Mouse (Mus musculus): ENCODE results near the gene Tmem107. TPM values are rescaled to one million over a fixed set of nuclear protein-coding genes. Genes with fewer than 3 reads are reported as not detected.
"Not testable (repeated sequence)": the region's sequence is repeated elsewhere in the genome, so short reads cannot be mapped to it uniquely, and the experiment has no call there.

Gene Tmem107
- polyA plus RNA-seq, 1 experiment from 2014 or later, result 59.8 TPM

DNA sequence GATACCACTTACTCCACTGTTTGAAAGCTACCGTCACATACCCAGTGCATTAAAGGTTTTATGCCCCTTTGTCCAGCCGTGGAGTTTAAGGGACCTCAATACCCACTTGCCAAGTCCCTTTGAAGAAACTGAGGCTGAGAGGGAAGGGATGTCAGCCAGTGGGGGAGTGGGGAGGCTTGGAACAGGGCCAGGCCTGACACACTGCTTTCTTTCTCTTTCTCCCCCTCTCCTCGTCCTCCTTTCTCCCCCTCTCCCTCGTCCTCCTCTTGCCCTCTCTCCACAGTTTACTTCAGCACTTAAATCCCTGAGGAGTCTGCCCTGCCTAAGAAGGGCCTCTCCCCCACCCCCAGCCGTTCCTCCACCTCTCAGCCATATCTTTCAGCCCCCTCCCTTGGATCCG lies 19.8 kb downstream of the Tmem107 start:
- Histone ChIP-seq H3K36me3 (ENCODE audit: control insufficient read depth, insufficient read depth, low read length) (peaks cover 24% of the 10 kb centered on the region), H3K4me1 (ENCODE audit: control insufficient read depth, insufficient read depth, low read length) (peaks cover 31% of the 10 kb centered on the region), H3K4me3 (ENCODE audit: low read depth, low read length) (no peak overlapping the region), H3K27ac (ENCODE audit: low read length) (peak overlapping the region; percentile 22; the same call in 1 of the 2 replicates), H3K9me3 (ENCODE audit: control insufficient read depth, low read depth, low read length) (no peaks in the 10 kb centered on the region), H3K27me3 (ENCODE audit: control insufficient read depth, insufficient read depth, low read length) (no peaks in the 10 kb centered on the region), H3K9ac (replicated peaks; ENCODE audit: low read depth, low read length) (no peak overlapping the region), H3K4me2 (replicated peaks; ENCODE audit: low read depth, low read length) (peak overlapping the region; percentile 74)
- no peak for ATAC-seq (ENCODE audit: insufficient number of reproducible peaks, insufficient read depth, low FRiP score, low read depth)
- 48% methylated on average over 6 of the region's 6 CpGs for WGBS

DNA sequence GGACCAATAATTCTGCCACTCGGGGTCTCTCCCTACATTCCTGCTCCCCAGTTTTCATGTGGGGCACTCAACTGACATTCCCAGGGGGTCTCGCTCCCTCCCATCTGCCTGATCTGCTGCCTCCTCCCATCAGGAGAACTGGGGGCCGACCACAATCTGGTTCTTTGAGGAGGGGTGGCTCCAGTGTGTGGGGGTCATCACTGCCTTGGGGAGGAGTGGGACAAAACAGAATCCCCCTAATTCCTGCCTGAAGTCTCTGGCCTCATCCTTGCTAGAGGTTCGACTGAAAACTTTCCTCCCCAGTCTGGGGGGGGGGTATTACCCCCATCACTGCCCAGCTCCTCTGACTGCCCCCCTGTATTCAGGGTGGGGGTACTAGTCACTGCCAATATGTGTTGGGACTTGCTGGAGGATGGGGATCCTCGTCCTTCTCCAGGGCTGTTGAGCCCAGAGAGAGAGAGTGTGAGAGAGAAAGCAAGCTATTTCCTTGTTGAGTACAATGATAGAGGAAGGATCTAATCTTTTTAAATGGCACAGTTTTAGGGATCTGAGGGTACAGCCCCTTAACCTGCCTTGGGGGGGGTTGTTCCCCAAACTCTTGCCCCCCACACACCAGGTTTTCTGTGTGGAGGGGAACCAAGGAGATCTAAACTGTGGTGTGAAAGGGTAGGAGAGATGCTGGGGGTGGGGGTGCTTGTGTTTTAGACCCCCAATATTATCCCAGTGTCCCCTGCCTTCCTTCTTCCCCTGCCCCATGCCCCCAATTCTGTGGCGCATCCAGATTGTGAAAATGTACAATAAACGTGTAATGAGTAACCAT lies 21.2 kb downstream of the Tmem107 start:
- Histone ChIP-seq H3K36me3 (ENCODE audit: control insufficient read depth, insufficient read depth, low read length) (peaks cover 24% of the 10 kb centered on the region), H3K4me1 (ENCODE audit: control insufficient read depth, insufficient read depth, low read length) (peaks cover 29% of the 10 kb centered on the region), H3K9me3 (ENCODE audit: control insufficient read depth, low read depth, low read length) (no peaks in the 10 kb centered on the region), H3K4me3 (ENCODE audit: low read depth, low read length) (no peak overlapping the region), H3K4me2 (replicated peaks; ENCODE audit: low read depth, low read length) (no peak overlapping the region), H3K27ac (ENCODE audit: low read length) (no peak overlapping the region), H3K27me3 (ENCODE audit: control insufficient read depth, insufficient read depth, low read length) (no peaks in the 10 kb centered on the region), H3K9ac (replicated peaks; ENCODE audit: low read depth, low read length) (no peak overlapping the region)
- ATAC-seq (ENCODE audit: insufficient number of reproducible peaks, insufficient read depth, low FRiP score, low read depth), result no peak
- WGBS, result 69% methylated on average over 7 of the region's 7 CpGs

DNA sequence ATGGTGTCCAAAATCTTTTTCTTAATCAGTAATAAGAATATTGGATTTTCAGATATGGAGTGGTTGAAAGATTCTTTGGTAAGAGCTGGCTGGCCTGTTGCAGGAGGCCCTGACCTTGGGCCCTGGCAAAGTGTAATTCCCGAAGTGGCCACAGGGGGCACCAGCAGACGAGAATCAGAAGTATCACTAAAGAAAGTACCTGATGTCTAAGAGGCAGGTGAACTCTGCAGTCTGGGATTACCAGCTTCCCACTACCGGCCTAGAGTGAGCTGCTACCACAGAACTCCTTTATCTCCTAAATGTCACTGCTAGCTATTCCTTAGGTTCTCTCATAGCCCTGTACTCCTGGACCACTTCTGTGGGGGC lies 21.8 kb downstream of the Tmem107 start:
- Histone ChIP-seq H3K4me3 (ENCODE audit: low read depth, low read length) (no peak overlapping the region), H3K4me2 (replicated peaks; ENCODE audit: low read depth, low read length) (no peak overlapping the region), H3K4me1 (ENCODE audit: control insufficient read depth, insufficient read depth, low read length) (peaks cover 30% of the 10 kb centered on the region), H3K36me3 (ENCODE audit: control insufficient read depth, insufficient read depth, low read length) (peaks cover 24% of the 10 kb centered on the region), H3K27me3 (ENCODE audit: control insufficient read depth, insufficient read depth, low read length) (no peaks in the 10 kb centered on the region), H3K9me3 (ENCODE audit: control insufficient read depth, low read depth, low read length) (no peaks in the 10 kb centered on the region), H3K27ac (ENCODE audit: low read length) (no peak overlapping the region), H3K9ac (replicated peaks; ENCODE audit: low read depth, low read length) (no peak overlapping the region)
- no peak for ATAC-seq (ENCODE audit: insufficient number of reproducible peaks, insufficient read depth, low FRiP score, low read depth)
- WGBS, result 2% methylated on average over 3 of the region's 3 CpGs

DNA sequence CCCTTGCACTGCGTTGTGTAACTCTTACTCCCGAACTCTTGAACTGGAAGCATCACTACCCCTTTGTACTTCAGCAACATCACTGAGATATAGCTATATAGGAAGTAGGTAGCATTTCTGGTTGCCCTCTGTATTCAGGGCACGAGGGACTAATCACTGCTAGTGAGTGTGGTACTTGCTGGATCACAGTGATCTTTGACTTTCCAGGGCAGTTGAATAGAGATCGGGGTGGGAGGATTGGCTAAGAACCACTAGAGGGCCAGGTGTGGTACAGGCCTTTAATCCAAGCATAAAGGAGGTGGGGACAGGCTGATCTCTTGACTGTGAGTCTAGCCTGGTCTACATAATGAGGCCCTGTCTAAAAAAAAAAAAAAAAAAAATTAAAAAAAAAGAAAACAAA lies 22.3 kb downstream of the Tmem107 start:
- Histone ChIP-seq H3K4me2 (replicated peaks; ENCODE audit: low read depth, low read length) (no peak overlapping the region), H3K4me1 (ENCODE audit: control insufficient read depth, insufficient read depth, low read length) (peaks cover 30% of the 10 kb centered on the region), H3K9me3 (ENCODE audit: control insufficient read depth, low read depth, low read length) (no peaks in the 10 kb centered on the region), H3K27me3 (ENCODE audit: control insufficient read depth, insufficient read depth, low read length) (no peaks in the 10 kb centered on the region), H3K36me3 (ENCODE audit: control insufficient read depth, insufficient read depth, low read length) (peaks cover 24% of the 10 kb centered on the region), H3K9ac (replicated peaks; ENCODE audit: low read depth, low read length) (no peak overlapping the region), H3K27ac (ENCODE audit: low read length) (no peak overlapping the region), H3K4me3 (ENCODE audit: low read depth, low read length) (no peak overlapping the region)
- WGBS, result 91% methylated on average over 4 of the region's 4 CpGs
- no peak for ATAC-seq (ENCODE audit: insufficient number of reproducible peaks, insufficient read depth, low FRiP score, low read depth)

DNA sequence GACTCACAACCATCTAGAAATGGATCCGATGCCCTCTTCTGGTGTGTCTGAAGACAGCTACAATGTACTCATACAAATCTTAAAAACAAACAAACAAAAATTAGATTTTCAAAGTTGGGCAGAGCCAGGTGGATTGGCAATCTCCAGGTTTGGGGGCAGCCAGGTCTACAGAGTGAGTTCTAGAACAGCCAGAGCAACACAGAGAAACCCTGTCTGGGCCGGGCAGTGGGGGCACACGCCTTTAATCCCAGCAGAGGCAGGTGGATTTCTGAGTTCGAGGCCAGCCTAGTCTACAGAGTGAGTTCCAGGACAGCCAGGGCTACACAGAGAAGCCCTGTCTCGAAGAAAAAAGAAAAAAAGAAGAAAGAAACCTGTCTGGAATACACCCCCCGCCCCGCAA lies 23.2 kb downstream of the Tmem107 start:
- H3K4me2 ChIP-seq (replicated peaks; ENCODE audit: low read depth, low read length); ATAC-seq (ENCODE audit: insufficient number of reproducible peaks, insufficient read depth, low FRiP score, low read depth); H3K4me3 ChIP-seq (ENCODE audit: low read depth, low read length); H3K9me3 ChIP-seq (ENCODE audit: control insufficient read depth, low read depth, low read length); H3K27ac ChIP-seq (ENCODE audit: low read length); H3K9ac ChIP-seq (replicated peaks; ENCODE audit: low read depth, low read length); H3K27me3 ChIP-seq (ENCODE audit: control insufficient read depth, insufficient read depth, low read length): not testable (repeated sequence)
- 90% methylated on average over 7 of the region's 7 CpGs for WGBS
- Histone ChIP-seq H3K36me3 (ENCODE audit: control insufficient read depth, insufficient read depth, low read length) (peaks cover 24% of the 10 kb centered on the region), H3K4me1 (ENCODE audit: control insufficient read depth, insufficient read depth, low read length) (peaks cover 37% of the 10 kb centered on the region)

DNA sequence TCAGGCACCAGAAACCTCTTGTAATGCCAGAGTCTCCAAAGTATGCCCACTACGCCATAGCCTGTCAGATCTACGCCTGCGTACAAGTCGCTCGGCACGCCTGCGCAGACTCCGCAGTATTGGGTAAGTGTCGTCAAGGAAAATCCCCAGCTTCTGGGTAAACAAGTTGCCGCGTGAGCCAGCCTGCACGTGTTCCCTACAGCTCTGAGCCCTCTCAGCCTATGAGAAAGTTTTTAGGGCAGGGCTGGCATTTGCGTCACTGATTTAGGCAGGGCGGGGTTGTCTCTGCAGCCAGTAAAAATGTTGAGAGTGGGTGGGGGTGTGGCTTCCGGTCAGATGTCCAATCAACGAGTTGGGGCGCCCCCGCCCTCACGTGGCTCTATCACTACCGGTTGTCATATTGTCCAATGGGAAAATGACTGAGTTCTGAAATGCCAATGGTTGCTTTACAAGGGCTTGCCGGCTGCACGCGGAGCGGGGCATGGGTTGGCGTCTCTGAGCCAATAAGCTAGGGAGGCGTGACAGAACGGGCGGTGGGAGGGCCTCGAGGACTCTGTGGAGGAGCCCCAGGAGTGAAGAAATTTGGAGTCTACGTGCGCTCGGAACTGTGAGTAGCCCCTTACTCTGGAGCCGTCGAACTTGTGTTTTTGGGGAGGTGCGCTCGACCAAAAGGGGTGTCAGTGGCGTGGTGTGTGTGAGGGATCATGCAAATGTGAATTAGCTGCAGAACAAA lies 24.3 kb downstream of the Tmem107 start, which contains the start of gene Per1:
Gene Per1 (plus strand): TSS at position 521 of the 733 bp plus-strand sequence.
- Histone ChIP-seq H3K27ac (ENCODE audit: low read length) (peak within 1 kb of the TSS; percentile 88), H3K4me3 (ENCODE audit: low read depth, low read length) (peak within 1 kb of the TSS; percentile 46), H3K4me1 (ENCODE audit: control insufficient read depth, insufficient read depth, low read length) (peaks cover 31% of the 10 kb centered on the region), H3K4me2 (replicated peaks; ENCODE audit: low read depth, low read length) (peak within 1 kb of the TSS; percentile 83), H3K9ac (replicated peaks; ENCODE audit: low read depth, low read length) (peak within 1 kb of the TSS; percentile 47), H3K9me3 (ENCODE audit: control insufficient read depth, low read depth, low read length) (no peaks in the 10 kb centered on the region), H3K36me3 (ENCODE audit: control insufficient read depth, insufficient read depth, low read length) (peaks cover 22% of the 10 kb centered on the region), H3K27me3 (ENCODE audit: control insufficient read depth, insufficient read depth, low read length) (no peaks in the 10 kb centered on the region)
- peak; percentile 94 for ATAC-seq (ENCODE audit: insufficient number of reproducible peaks, insufficient read depth, low FRiP score, low read depth)
- under 1% methylated on average over 37 of the region's 37 CpGs for WGBS

DNA sequence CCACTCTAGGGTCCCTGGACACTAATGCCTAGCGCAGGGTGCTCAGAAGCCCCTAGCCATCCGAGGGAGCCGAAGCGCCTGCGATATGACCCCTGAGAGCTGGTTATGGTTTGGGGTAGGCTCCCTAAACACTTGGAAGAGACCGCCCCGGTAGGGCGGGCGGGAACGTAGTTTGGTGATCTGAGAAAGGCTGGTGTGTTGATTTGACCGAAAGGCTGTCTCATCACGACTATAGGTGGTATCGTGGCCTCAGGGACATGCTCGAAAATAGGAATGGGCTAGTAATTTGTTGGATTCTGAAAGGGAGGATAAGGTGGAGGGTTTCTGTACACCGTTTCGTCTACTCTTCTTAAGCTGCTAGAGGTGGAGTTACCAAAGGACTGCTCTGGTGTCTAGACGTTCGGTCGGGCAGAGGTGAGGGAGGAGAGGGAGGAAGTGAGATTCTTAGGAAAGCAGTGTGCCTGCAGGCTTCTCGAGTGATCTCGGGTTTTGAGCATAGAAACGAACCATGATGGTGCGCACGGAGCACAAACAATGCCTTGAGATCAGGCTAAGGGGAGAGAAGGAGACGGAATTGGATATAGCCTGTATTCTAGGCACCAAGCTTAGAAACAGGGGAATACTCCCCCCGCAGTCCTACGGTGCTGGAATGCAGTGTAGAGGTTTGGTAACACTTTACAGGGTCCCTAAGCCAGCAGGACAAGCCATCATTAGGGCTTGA lies 25.1 kb downstream of the Tmem107 start:
- Histone ChIP-seq H3K4me2 (replicated peaks; ENCODE audit: low read depth, low read length) (peak overlapping the region; percentile 83), H3K4me3 (ENCODE audit: low read depth, low read length) (peak overlapping the region; percentile 46), H3K9ac (replicated peaks; ENCODE audit: low read depth, low read length) (peak overlapping the region; percentile 47), H3K27me3 (ENCODE audit: control insufficient read depth, insufficient read depth, low read length) (no peaks in the 10 kb centered on the region), H3K27ac (ENCODE audit: low read length) (peak overlapping the region; percentile 88), H3K4me1 (ENCODE audit: control insufficient read depth, insufficient read depth, low read length) (peaks cover 31% of the 10 kb centered on the region), H3K36me3 (ENCODE audit: control insufficient read depth, insufficient read depth, low read length) (peaks cover 18% of the 10 kb centered on the region), H3K9me3 (ENCODE audit: control insufficient read depth, low read depth, low read length) (no peaks in the 10 kb centered on the region)
- 2% methylated on average over 27 of the region's 27 CpGs for WGBS
- no peak for ATAC-seq (ENCODE audit: insufficient number of reproducible peaks, insufficient read depth, low FRiP score, low read depth)

DNA sequence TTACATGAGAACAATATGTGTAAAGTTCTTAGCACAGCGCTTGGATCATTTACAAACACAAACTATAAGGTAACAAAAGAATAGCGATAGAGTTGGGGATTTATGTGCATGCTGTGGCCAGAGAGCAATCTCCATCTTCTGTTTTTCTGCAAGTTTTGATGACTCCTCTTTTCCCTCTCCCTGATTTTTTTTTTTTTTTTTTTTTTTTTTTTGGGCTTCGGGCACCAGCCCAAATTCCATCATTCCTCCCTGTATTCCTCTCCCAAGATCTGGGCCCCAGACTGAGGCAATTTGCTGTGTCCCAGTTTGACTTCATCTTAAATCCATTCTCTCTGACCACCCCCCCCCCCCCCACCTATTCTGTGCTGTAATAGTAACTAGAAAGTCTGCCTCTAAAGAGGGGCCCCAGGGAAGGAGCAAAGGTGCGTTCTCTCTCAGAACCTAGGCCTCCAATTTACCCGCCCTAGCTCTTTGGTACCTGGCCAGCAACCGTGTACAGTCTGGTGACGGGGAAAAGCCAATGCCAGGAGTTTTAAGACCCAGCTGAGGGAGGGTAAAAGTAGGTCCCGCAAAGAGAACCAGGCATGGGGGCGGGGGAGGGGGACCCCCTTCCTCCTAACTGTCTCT lies 25.9 kb downstream of the Tmem107 start:
- peaks cover 19% of the 10 kb centered on the region for H3K36me3 ChIP-seq (ENCODE audit: control insufficient read depth, insufficient read depth, low read length)
- H3K9ac ChIP-seq (replicated peaks; ENCODE audit: low read depth, low read length), result peak overlapping the region; percentile 47
- H3K4me1 ChIP-seq (ENCODE audit: control insufficient read depth, insufficient read depth, low read length), result peaks cover 31% of the 10 kb centered on the region
- no peak for ATAC-seq (ENCODE audit: insufficient number of reproducible peaks, insufficient read depth, low FRiP score, low read depth)
- H3K9me3 ChIP-seq (ENCODE audit: control insufficient read depth, low read depth, low read length), result no peaks in the 10 kb centered on the region
- no peaks in the 10 kb centered on the region for H3K27me3 ChIP-seq (ENCODE audit: control insufficient read depth, insufficient read depth, low read length)
- H3K4me3 ChIP-seq (ENCODE audit: low read depth, low read length), result peak overlapping the region; percentile 46
- H3K27ac ChIP-seq (ENCODE audit: low read length), result peak overlapping the region; percentile 88
- peak overlapping the region; percentile 83 for H3K4me2 ChIP-seq (replicated peaks; ENCODE audit: low read depth, low read length)
- 13% methylated on average over 9 of the region's 9 CpGs for WGBS

All from stomach, embryonic 14.5 days (tissue).